Comparison of ENCODE assay signal across 17 mouse cellular contexts in genomic region chr13:25751409-25751777, GRCm38 (mm10).
DNase-seq lines count a peak whose midpoint lies in the region; ATAC-seq and TF ChIP-seq lines count a peak whose summit lies in the region.
"Had no signal": no experiment of that assay in that cellular context is flagged by ENCODE, and none has a peak within 500 bp of the region (broad histone marks: within the 10 kb centered on the region; RNA-seq: fewer than 3 reads in every experiment).

No protein-coding gene starts in this region.

- 11% methylated on average over 4 of the region's 4 CpGs for WGBS in forebrain, postnatal 0 days
- 36% methylated on average over 4 of the region's 4 CpGs for WGBS in midbrain, embryonic 10.5 days
- 27% methylated on average over 4 of the region's 4 CpGs for WGBS in neural tube, embryonic 14.5 days

- no peak overlapping the region for H3K4me2 ChIP-seq in forebrain, postnatal 0 days (ENCODE audit: low read depth)
- no peak overlapping the region for H3K4me2 ChIP-seq in neural tube, embryonic 14.5 days (ENCODE audit: low read depth, low read length)

- no peaks in the 10 kb centered on the region for H3K36me3 ChIP-seq in forebrain, postnatal 0 days (ENCODE audit: insufficient read depth)
- H3K36me3 ChIP-seq in midbrain, embryonic 10.5 days = no peaks in the 10 kb centered on the region
- H3K36me3 ChIP-seq in neural tube, embryonic 14.5 days (ENCODE audit: control insufficient read depth, insufficient read depth, low read length) = no peaks in the 10 kb centered on the region
- H3K36me3 ChIP-seq: heart, embryonic 10.5 days had no signal

- H3K27ac ChIP-seq in forebrain, postnatal 0 days (ENCODE audit: low read depth, low read length) = 0 out of 2 replicates have a peak overlapping the region, but pooled peaks have one; percentile 21
- H3K27ac ChIP-seq in midbrain, embryonic 10.5 days (replicated peaks) = peak overlapping the region; percentile 63
- peak overlapping the region; percentile 55; the same call in 1 of the 2 replicates for H3K27ac ChIP-seq in neural tube, embryonic 14.5 days (ENCODE audit: low read depth, low read length)
- H3K27ac ChIP-seq: gastrocnemius, adult 2 months; heart, embryonic 10.5 days had no signal

- TF ChIP-seq CTCF in forebrain, postnatal 0 days (IDR thresholded peaks at IDR 0.05; ENCODE audit: low read depth) = no peak

- H3K9ac ChIP-seq in forebrain, postnatal 0 days = no peak overlapping the region
- H3K9ac ChIP-seq in neural tube, embryonic 14.5 days (replicated peaks; ENCODE audit: low read depth, low read length) = no peak overlapping the region

- no peak for DNase-seq in frontal cortex, adult 2 months (ENCODE audit: extremely low spot score in 1 of 2, low spot score in 1 of 2)
- peak; percentile 18 for DNase-seq in forebrain, postnatal 0 days
- no peak for DNase-seq in midbrain, embryonic 10.5 days (ENCODE audit: low spot score)
- no peak for DNase-seq in right cerebral cortex, postnatal 14 days
- no peak for DNase-seq in layer of hippocampus, adult 18-20 months (ENCODE audit: low spot score in 2 of 2)
- DNase-seq: cerebellum, adult 11 months; gastrocnemius, adult 2 months; kidney, adult 9 months; lung, adult 18-20 months; thymus, adult 2 months had no signal

- peak; percentile 41 for ATAC-seq in frontal cortex, adult (ENCODE audit: low TSS enrichment)
- ATAC-seq in forebrain, postnatal 0 days = peak; percentile 35
- ATAC-seq in neural tube, embryonic 14.5 days (ENCODE audit: low read depth) = peak; percentile 13; the same call in 1 of the 2 replicates
- no peak for ATAC-seq in inflammation-experienced regulatory T-cells, adult 6 months
- ATAC-seq: activated CD4-positive, CD25-positive, alpha-beta regulatory T cell, adult 4 months had no signal

- H3K4me3 ChIP-seq in forebrain, postnatal 0 days (ENCODE audit: low read depth, low read length) = no peak overlapping the region
- no peak overlapping the region for H3K4me3 ChIP-seq in midbrain, embryonic 10.5 days
- no peak overlapping the region for H3K4me3 ChIP-seq in neural tube, embryonic 14.5 days (ENCODE audit: low read depth, low read length)
- H3K4me3 ChIP-seq: gastrocnemius, adult 2 months; heart, embryonic 10.5 days; myocyte had no signal

- no peaks in the 10 kb centered on the region for H3K27me3 ChIP-seq in forebrain, postnatal 0 days (ENCODE audit: insufficient read depth, low read length)
- no peaks in the 10 kb centered on the region for H3K27me3 ChIP-seq in midbrain, embryonic 10.5 days (ENCODE audit: low read depth, poor library complexity, severe bottlenecking)
- H3K27me3 ChIP-seq in neural tube, embryonic 14.5 days (ENCODE audit: control insufficient read depth, insufficient read depth, low read length) = no peaks in the 10 kb centered on the region
- H3K27me3 ChIP-seq: CH12.LX had no signal

- no peaks in the 10 kb centered on the region for H3K9me3 ChIP-seq in forebrain, postnatal 0 days (ENCODE audit: low read length)
- no peaks in the 10 kb centered on the region for H3K9me3 ChIP-seq in midbrain, embryonic 10.5 days (replicated peaks)
- H3K9me3 ChIP-seq in neural tube, embryonic 14.5 days (ENCODE audit: control insufficient read depth, low read length) = no peaks in the 10 kb centered on the region
- H3K9me3 ChIP-seq: heart, embryonic 10.5 days had no signal

- H3K4me1 ChIP-seq in forebrain, postnatal 0 days (ENCODE audit: insufficient read depth) = no peaks in the 10 kb centered on the region
- peaks cover 37% of the 10 kb centered on the region for H3K4me1 ChIP-seq in midbrain, embryonic 10.5 days
- no peaks in the 10 kb centered on the region; the same call in 1 of the 2 replicates for H3K4me1 ChIP-seq in neural tube, embryonic 14.5 days (ENCODE audit: control insufficient read depth, insufficient read depth, low read length)
